Mouse (Mus musculus) testis, adult 2 months (tissue): ENCODE data around the gene Adra2b.

ENCODE experiments used
- CTCF ChIP-seq: fragments of 200-500 bp; IDR thresholded peaks from 2 replicates; pipeline ENCODE4 v1.5.1; 2012; ENCODE audit warnings: low read depth, mild to moderate bottlenecking, inconsistent platforms, low read length, moderate library complexity; ENCODE audit not compliant: control insufficient read depth, insufficient read depth, insufficient replicate concordance
- POLR2A ChIP-seq: fragments of 200-500 bp; IDR thresholded peaks from 2 replicates; pipeline ENCODE4 v1.6.1; 2012; ENCODE audit warnings: low read depth, mild to moderate bottlenecking, inconsistent platforms, low read length, moderate library complexity; ENCODE audit not compliant: control insufficient read depth

GRCm38 (mm10) chr2:127316431-127316830 is 46.6 kb upstream of the Adra2b start:
- TF ChIP-seq CTCF (no peak), POLR2A (no peak)
